Mouse (Mus musculus): ENCODE data around the gene Slc30a2. TPM values are rescaled to one million over a fixed set of nuclear protein-coding genes. Genes with fewer than 3 reads are reported as not detected.

Gene Slc30a2
- polyA plus RNA-seq, 1 experiment from 2014 or later: not detected

DNA sequence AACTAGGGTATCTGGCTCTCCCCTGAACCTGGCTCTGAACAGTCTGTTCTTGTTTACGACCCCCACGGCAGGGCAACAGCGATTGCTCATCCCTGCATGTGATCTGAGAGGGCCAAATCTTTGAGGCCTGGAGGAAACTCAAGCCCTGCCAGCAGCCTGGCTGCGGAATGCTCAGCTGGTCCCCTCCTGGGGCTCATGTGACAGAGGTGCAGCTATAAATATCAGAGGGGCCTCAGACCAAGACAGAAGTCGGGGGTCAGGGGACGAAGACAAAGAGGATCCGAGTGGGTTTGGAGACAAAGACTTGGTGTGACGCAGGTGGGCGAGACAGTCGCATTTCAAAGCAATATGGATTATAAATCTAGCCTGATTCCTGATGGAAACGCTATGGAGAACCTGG is 28.1 kb upstream of the Slc30a2 start, which contains the start of gene Trim63:
Gene Trim63 (plus strand): TSS at position 245 of the 400 bp plus-strand sequence.
- H3K4me2 ChIP-seq (ENCODE audit: low read depth, low read length): no peak within 1 kb of the TSS
- no peak for ATAC-seq
- H3K27ac ChIP-seq (ENCODE audit: low read depth): no peak within 1 kb of the TSS
- H3K4me1 ChIP-seq (ENCODE audit: insufficient read depth): no peaks in the 10 kb centered on the region
- no peaks in the 10 kb centered on the region for H3K9me3 ChIP-seq (ENCODE audit: low read length)
- no peaks in the 10 kb centered on the region for H3K36me3 ChIP-seq (replicated peaks; ENCODE audit: insufficient read depth, low read length)
- WGBS (ENCODE audit: insufficient replicate concordance): 46% methylated on average over 11 of the region's 11 CpGs
- 0 out of 2 replicates have a peak, but pooled peaks cover 3% of the 10 kb centered on the region for H3K27me3 ChIP-seq (ENCODE audit: insufficient read depth, low read length)
- DNase-seq: no peak
- H3K9ac ChIP-seq (replicated peaks): no peak within 1 kb of the TSS
- H3K4me3 ChIP-seq (ENCODE audit: low read depth, low read length): no peak within 1 kb of the TSS
- no peak for TF ChIP-seq EP300 (IDR thresholded peaks at IDR 0.05; ENCODE audit: low read depth)
- no peak for TF ChIP-seq CTCF (IDR thresholded peaks at IDR 0.05; ENCODE audit: low read depth)

GRCm38 (mm10) chr4:134315470-134315869 is 27.5 kb upstream of the Slc30a2 start:
- no peaks in the 10 kb centered on the region for H3K36me3 ChIP-seq (replicated peaks; ENCODE audit: insufficient read depth, low read length)
- H3K4me2 ChIP-seq (ENCODE audit: low read depth, low read length): no peak overlapping the region
- 73% methylated on average over 9 of the region's 9 CpGs for WGBS (ENCODE audit: insufficient replicate concordance)
- TF ChIP-seq EP300 (IDR thresholded peaks at IDR 0.05; ENCODE audit: low read depth) (no peak), CTCF (IDR thresholded peaks at IDR 0.05; ENCODE audit: low read depth) (no peak)
- no peak overlapping the region for H3K27ac ChIP-seq (ENCODE audit: low read depth)
- no peaks in the 10 kb centered on the region for H3K4me1 ChIP-seq (ENCODE audit: insufficient read depth)
- no peaks in the 10 kb centered on the region for H3K9me3 ChIP-seq (ENCODE audit: low read length)
- ATAC-seq (no peak), DNase-seq (no peak)
- 0 out of 2 replicates have a peak, but pooled peaks cover 3% of the 10 kb centered on the region for H3K27me3 ChIP-seq (ENCODE audit: insufficient read depth, low read length)
- H3K4me3 ChIP-seq (ENCODE audit: low read depth, low read length): no peak overlapping the region
- H3K9ac ChIP-seq (replicated peaks): no peak overlapping the region

GRCm38 (mm10) chr4:134316390-134316789 is 26.6 kb upstream of the Slc30a2 start:
- ATAC-seq (no peak), DNase-seq (peak; percentile 51)
- H3K36me3 ChIP-seq (replicated peaks; ENCODE audit: insufficient read depth, low read length): no peaks in the 10 kb centered on the region
- no peaks in the 10 kb centered on the region for H3K4me1 ChIP-seq (ENCODE audit: insufficient read depth)
- H3K4me2 ChIP-seq (ENCODE audit: low read depth, low read length): no peak overlapping the region
- H3K9ac ChIP-seq (replicated peaks): no peak overlapping the region
- no peaks in the 10 kb centered on the region for H3K9me3 ChIP-seq (ENCODE audit: low read length)
- TF ChIP-seq CTCF (IDR thresholded peaks at IDR 0.05; ENCODE audit: low read depth) (0 out of 2 replicates have a peak, but pooled peaks have one; percentile 5), EP300 (IDR thresholded peaks at IDR 0.05; ENCODE audit: low read depth) (no peak)
- H3K27me3 ChIP-seq (ENCODE audit: insufficient read depth, low read length): 0 out of 2 replicates have a peak, but pooled peaks cover 3% of the 10 kb centered on the region
- H3K4me3 ChIP-seq (ENCODE audit: low read depth, low read length): no peak overlapping the region
- 48% methylated on average over 16 of the region's 16 CpGs for WGBS (ENCODE audit: insufficient replicate concordance)
- no peak overlapping the region for H3K27ac ChIP-seq (ENCODE audit: low read depth)

DNA sequence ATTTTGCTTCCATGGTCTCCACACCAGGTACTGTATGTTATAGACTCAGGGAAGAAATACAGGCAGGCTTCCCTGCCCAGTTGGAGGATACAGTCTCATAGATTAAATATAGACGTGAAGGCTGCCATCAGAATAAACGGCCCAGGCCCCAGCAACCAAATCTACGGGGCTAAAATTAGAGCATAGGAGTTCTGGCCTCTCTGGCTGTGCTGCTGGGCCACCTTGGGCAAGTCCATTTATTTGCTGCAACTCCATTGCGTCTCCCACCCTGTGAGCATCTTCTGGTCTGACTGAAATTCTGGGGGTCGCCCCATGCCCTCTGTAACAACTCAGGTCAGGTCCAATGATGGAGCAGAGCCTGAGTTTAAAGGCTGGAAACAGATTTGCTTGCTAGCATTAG is 23.9 kb upstream of the Slc30a2 start:
- TF ChIP-seq CTCF (IDR thresholded peaks at IDR 0.05; ENCODE audit: low read depth) (no peak), EP300 (IDR thresholded peaks at IDR 0.05; ENCODE audit: low read depth) (no peak)
- H3K4me3 ChIP-seq (ENCODE audit: low read depth, low read length): no peak overlapping the region
- 80% methylated on average over 5 of the region's 5 CpGs for WGBS (ENCODE audit: insufficient replicate concordance)

GRCm38 (mm10) chr4:134319674-134320073 is 23.3 kb upstream of the Slc30a2 start:
- no peak for TF ChIP-seq EP300 (IDR thresholded peaks at IDR 0.05; ENCODE audit: low read depth)
- TF ChIP-seq CTCF (IDR thresholded peaks at IDR 0.05; ENCODE audit: low read depth): no peak
- no peak overlapping the region for H3K9ac ChIP-seq (replicated peaks)
- WGBS (ENCODE audit: insufficient replicate concordance): 61% methylated on average over 5 of the region's 5 CpGs
- H3K9me3 ChIP-seq (ENCODE audit: low read length): no peaks in the 10 kb centered on the region
- H3K4me2 ChIP-seq (ENCODE audit: low read depth, low read length): no peak overlapping the region
- no peaks in the 10 kb centered on the region for H3K4me1 ChIP-seq (ENCODE audit: insufficient read depth)
- ATAC-seq (no peak), DNase-seq (no peak)
- 0 out of 2 replicates have a peak, but pooled peaks cover 3% of the 10 kb centered on the region for H3K27me3 ChIP-seq (ENCODE audit: insufficient read depth, low read length)
- no peak overlapping the region for H3K4me3 ChIP-seq (ENCODE audit: low read depth, low read length)
- no peaks in the 10 kb centered on the region for H3K36me3 ChIP-seq (replicated peaks; ENCODE audit: insufficient read depth, low read length)
- no peak overlapping the region for H3K27ac ChIP-seq (ENCODE audit: low read depth)

More for the DNA sequence above, 23.9 kb upstream of the Slc30a2 start:
- H3K36me3 ChIP-seq (replicated peaks; ENCODE audit: insufficient read depth, low read length): no peaks in the 10 kb centered on the region
- H3K9ac ChIP-seq (replicated peaks): no peak overlapping the region
- no peak overlapping the region for H3K27ac ChIP-seq (ENCODE audit: low read depth)
- no peaks in the 10 kb centered on the region for H3K4me1 ChIP-seq (ENCODE audit: insufficient read depth)
- H3K27me3 ChIP-seq (ENCODE audit: insufficient read depth, low read length): 0 out of 2 replicates have a peak, but pooled peaks cover 3% of the 10 kb centered on the region
- ATAC-seq (no peak), DNase-seq (no peak)
- H3K9me3 ChIP-seq (ENCODE audit: low read length): no peaks in the 10 kb centered on the region
- no peak overlapping the region for H3K4me2 ChIP-seq (ENCODE audit: low read depth, low read length)

- no peak for ATAC-seq
- no peak overlapping the region for H3K4me3 ChIP-seq (ENCODE audit: low read depth, low read length)
- WGBS (ENCODE audit: insufficient replicate concordance): 63% methylated on average over 3 of the region's 3 CpGs
These were observed 21.5 kb upstream of the Slc30a2 start for GRCm38 (mm10) chr4:134321524-134321923.

More at GRCm38 (mm10) chr4:134321524-134321923, 21.5 kb upstream of the Slc30a2 start:
- TF ChIP-seq CTCF (IDR thresholded peaks at IDR 0.05; ENCODE audit: low read depth) (peak; percentile 29), EP300 (IDR thresholded peaks at IDR 0.05; ENCODE audit: low read depth) (no peak)
- Histone ChIP-seq H3K9ac (replicated peaks) (no peak overlapping the region), H3K36me3 (replicated peaks; ENCODE audit: insufficient read depth, low read length) (no peaks in the 10 kb centered on the region), H3K4me2 (ENCODE audit: low read depth, low read length) (no peak overlapping the region), H3K9me3 (ENCODE audit: low read length) (no peaks in the 10 kb centered on the region), H3K27me3 (ENCODE audit: insufficient read depth, low read length) (no peaks in the 10 kb centered on the region), H3K27ac (ENCODE audit: low read depth) (no peak overlapping the region), H3K4me1 (ENCODE audit: insufficient read depth) (no peaks in the 10 kb centered on the region)
- no peak for DNase-seq
